Mouse (Mus musculus) liver, embryonic 14.5 days (tissue): Measurements from ENCODE around the gene Lasp1. TPM values are rescaled to one million over a fixed set of nuclear protein-coding genes. Genes with fewer than 3 reads are reported as not detected.
A peak's percentile ranks its signal among the peaks of the same experiment; 100 is the strongest.

Experiments
- ATAC-seq: fragments of 200-750 bp; cut with Nextera tagmentation; 2 replicates; pipeline ENCODE4 v1.8.0; 2017; ENCODE audit warnings: moderate number of reproducible peaks, mild to moderate bottlenecking, moderate library complexity; ENCODE audit not compliant: insufficient read depth
- DNase-seq, 3 experiments: peaks; one replicate each; pipeline ENCODE4 v3.0.0-alpha.2; 2012 to 2013; ENCODE audit warnings: low read depth in 3 of 3, low spot score in 3 of 3
- H3K27ac ChIP-seq: fragments of 300-500 bp; sonication (generic); 2 replicates; pipeline ENCODE4 v1.5.1; 2014; ENCODE audit warnings: moderate library complexity, mild to moderate bottlenecking, control low read depth, inconsistent platforms
- H3K27me3 ChIP-seq: fragments of 300-500 bp; sonication (generic); 2 replicates; pipeline ENCODE4 v1.6.1; 2014; ENCODE audit warnings: mild to moderate bottlenecking, low read length, moderate library complexity; ENCODE audit not compliant: control insufficient read depth, insufficient read depth
- H3K36me3 ChIP-seq: fragments of 300-500 bp; sonication (generic); replicated peaks from 2 replicates; pipeline ENCODE4 v1.6.1; 2014; ENCODE audit warnings: low read depth; ENCODE audit not compliant: control insufficient read depth, insufficient read depth
- H3K4me1 ChIP-seq, 2 experiments: fragments of 200-500 bp in 1 of 2; fragments of 300-500 bp in 1 of 2; sonication (generic) in 1 of 2; replicated peaks; 2 replicates each; pipeline ENCODE4 v1.6.1; 2012 to 2014; ENCODE audit warnings: antibody characterized with exemption in 1 of 2, inconsistent platforms in 1 of 2, low read length in 1 of 2; ENCODE audit not compliant: control insufficient read depth in 2 of 2, insufficient read depth in 2 of 2
- H3K4me2 ChIP-seq: fragments of 300-500 bp; sonication (generic); 2 replicates; pipeline ENCODE4 v1.6.1; 2014; ENCODE audit warnings: low read depth, mild to moderate bottlenecking, control low read depth, moderate library complexity
- H3K4me3 ChIP-seq, 2 experiments: fragments of 200-500 bp in 1 of 2; fragments of 300-500 bp in 1 of 2; sonication (generic) in 1 of 2; 2 replicates each; pipeline ENCODE4 v1.5.1; 2012 to 2014; ENCODE audit warnings: low read depth in 2 of 2, low read length in 2 of 2, mild to moderate bottlenecking in 2 of 2, control low read depth in 1 of 2, inconsistent platforms in 1 of 2, moderate library complexity in 1 of 2; ENCODE audit not compliant: insufficient read depth in 1 of 2
- H3K9ac ChIP-seq: fragments of 300-500 bp; sonication (generic); replicated peaks from 2 replicates; pipeline ENCODE4 v1.6.1; 2014; ENCODE audit warnings: mild to moderate bottlenecking, control low read depth, moderate library complexity
- H3K9me3 ChIP-seq: fragments of 300-500 bp; sonication (generic); 2 replicates; pipeline ENCODE4 v1.6.1; 2016; ENCODE audit warnings: low read length, mixed read lengths; ENCODE audit not compliant: control insufficient read depth
- CTCF ChIP-seq: IDR thresholded peaks from 2 replicates; pipeline ENCODE4 v1.5.1; 2016; ENCODE audit warnings: antibody characterized with exemption, low read depth, control low read depth
- EP300 ChIP-seq: IDR thresholded peaks from 2 replicates; pipeline ENCODE4 v1.6.1; 2016; ENCODE audit warnings: antibody characterized with exemption, low read depth
- WGBS: fragments of 180-500 bp; shearing (Covaris S2); extraction: QIAGEN DNeasy Blood & Tissue Kit; methylation state at CpG from one replicate; pipeline ENCODE4 v1.1.7; 2014; ENCODE audit not compliant: insufficient replicate concordance; 5-methylcytosine and 5-hydroxymethylcytosine counted together
- polyA plus RNA-seq, 2 experiments: library from polyadenylated mRNA; depleted of rRNA in 1 of 2; stranded (reverse) in 1 of 2; unstranded in 1 of 2; fragments of >200 nt; fragmentation: Nextera tagmentation in 1 of 2; extraction: Ambion mirVana in 1 of 2; gene quantifications; 2 replicates each; pipeline versions ENCODE4 v1.2.1 to v1.2.3; 2012 to 2014

Gene Lasp1
- polyA plus RNA-seq, 2 experiments = 15.5 to 19.1 TPM

GRCm38 (mm10) chr11:97819102-97819501 lies 20.3 kb downstream of the Lasp1 start:
- Histone ChIP-seq H3K4me1 (peaks cover 11 to 36% of the 10 kb centered on the region in 2 experiments), H3K4me2 (no peak overlapping the region), H3K27ac (no peak overlapping the region), H3K9ac (no peak overlapping the region), H3K36me3 (no peaks in the 10 kb centered on the region), H3K4me3 (no peak overlapping the region), H3K9me3 (no peaks in the 10 kb centered on the region), H3K27me3 (no peaks in the 10 kb centered on the region)
- ATAC-seq (no peak), DNase-seq (no peak)
- WGBS = 62% methylated on average over 4 of the region's 4 CpGs
- TF ChIP-seq CTCF = no peak
- TF ChIP-seq EP300 = no peak

- no peaks in the 10 kb centered on the region for H3K36me3 ChIP-seq
- TF ChIP-seq CTCF (no peak), EP300 (no peak)
- no peak for DNase-seq
These were observed 21.1 kb downstream of the Lasp1 start for GRCm38 (mm10) chr11:97819923-97820322.

GRCm38 (mm10) chr11:97820840-97821239 lies 22.0 kb downstream of the Lasp1 start:
- Histone ChIP-seq H3K27ac (no peak overlapping the region), H3K27me3 (no peaks in the 10 kb centered on the region), H3K4me1 (peaks cover 11 to 39% of the 10 kb centered on the region in 2 experiments), H3K9me3 (no peaks in the 10 kb centered on the region), H3K9ac (no peak overlapping the region), H3K36me3 (no peaks in the 10 kb centered on the region), H3K4me3 (no peak overlapping the region), H3K4me2 (no peak overlapping the region)
- DNase-seq = no peak
- WGBS = 48% methylated on average over 4 of the region's 4 CpGs
- TF ChIP-seq EP300 = no peak
- no peak for TF ChIP-seq CTCF
- ATAC-seq = peak; percentile 51; the same call in 1 of the 2 replicates

More at GRCm38 (mm10) chr11:97819923-97820322, 21.1 kb downstream of the Lasp1 start:
- Histone ChIP-seq H3K27me3 (no peaks in the 10 kb centered on the region), H3K9ac (no peak overlapping the region), H3K4me3 (no peak overlapping the region), H3K27ac (no peak overlapping the region), H3K9me3 (no peaks in the 10 kb centered on the region), H3K4me1 (peaks cover 11 to 36% of the 10 kb centered on the region in 2 experiments), H3K4me2 (no peak overlapping the region)
- WGBS = 58% methylated on average over 5 of the region's 5 CpGs
- ATAC-seq = no peak

- H3K4me2 ChIP-seq = no peak overlapping the region
- H3K27me3 ChIP-seq = no peaks in the 10 kb centered on the region
- no peak for DNase-seq
- ATAC-seq = no peak
- H3K27ac ChIP-seq = no peak overlapping the region
- no peak overlapping the region for H3K9ac ChIP-seq
- 75% methylated on average over 8 of the region's 8 CpGs for WGBS
- TF ChIP-seq EP300 = no peak
- no peak for TF ChIP-seq CTCF
- H3K4me3 ChIP-seq = no peak overlapping the region
- H3K4me1 ChIP-seq = peaks cover 11 to 39% of the 10 kb centered on the region in 2 experiments
- no peaks in the 10 kb centered on the region for H3K9me3 ChIP-seq
- H3K36me3 ChIP-seq = no peaks in the 10 kb centered on the region
These were observed 22.7 kb downstream of the Lasp1 start for GRCm38 (mm10) chr11:97821401-97822064.

- no peak for ATAC-seq
- no peak overlapping the region for H3K4me3 ChIP-seq
- 75% methylated on average over 20 of the region's 20 CpGs for WGBS
- peak overlapping the region; percentile 16; the same call in 1 of the 2 replicates for H3K4me2 ChIP-seq
- no peak for DNase-seq
- no peaks in the 10 kb centered on the region for H3K27me3 ChIP-seq
- no peaks in the 10 kb centered on the region for H3K36me3 ChIP-seq
- H3K9me3 ChIP-seq = no peaks in the 10 kb centered on the region
- no peak overlapping the region; the same call in 1 of the 2 replicates for H3K9ac ChIP-seq
- H3K27ac ChIP-seq = no peak overlapping the region
- H3K4me1 ChIP-seq = peaks cover 4 to 32% of the 10 kb centered on the region in 2 experiments
- TF ChIP-seq EP300 (no peak), CTCF (no peak)
These were observed 24.2 kb downstream of the Lasp1 start for GRCm38 (mm10) chr11:97822840-97823603.
